Mouse (Mus musculus): ENCODE results near the gene Cfdp1. TPM values are rescaled to one million over a fixed set of nuclear protein-coding genes. Genes with fewer than 3 reads are reported as not detected.
A peak's percentile ranks its signal among the peaks of the same experiment; 100 is the strongest.

Cfdp1 gene
- polyA plus RNA-seq, 1 experiment from 2014 or later: 89.5 TPM

GRCm38 (mm10) chr8:111765096-111765495, 89.0 kb downstream of the Cfdp1 start:
- no peak overlapping the region for H3K9ac ChIP-seq (ENCODE audit: low read depth, low read length)
- WGBS: 96% methylated on average over 9 of the region's 9 CpGs
- no peak overlapping the region for H3K27ac ChIP-seq (ENCODE audit: low read depth, low read length)
- TF ChIP-seq CTCF (IDR thresholded peaks at IDR 0.05; ENCODE audit: low read depth): no peak
- H3K4me3 ChIP-seq (ENCODE audit: low read depth, low read length): no peak overlapping the region
- no peaks in the 10 kb centered on the region for H3K9me3 ChIP-seq (ENCODE audit: control insufficient read depth)
- H3K36me3 ChIP-seq (ENCODE audit: control insufficient read depth, insufficient read depth): peaks cover 25% of the 10 kb centered on the region
- H3K27me3 ChIP-seq (replicated peaks; ENCODE audit: control insufficient read depth, insufficient read depth, low read length): no peaks in the 10 kb centered on the region
- H3K4me1 ChIP-seq (replicated peaks; ENCODE audit: control insufficient read depth, insufficient read depth, low read length): no peaks in the 10 kb centered on the region
- no peak for ATAC-seq
- no peak overlapping the region for H3K4me2 ChIP-seq (replicated peaks; ENCODE audit: low read depth)

- Histone ChIP-seq H3K9ac (ENCODE audit: low read depth, low read length) (no peak overlapping the region), H3K27ac (ENCODE audit: low read depth, low read length) (no peak overlapping the region), H3K4me2 (replicated peaks; ENCODE audit: low read depth) (no peak overlapping the region), H3K9me3 (ENCODE audit: control insufficient read depth) (no peaks in the 10 kb centered on the region), H3K27me3 (replicated peaks; ENCODE audit: control insufficient read depth, insufficient read depth, low read length) (no peaks in the 10 kb centered on the region), H3K4me3 (ENCODE audit: low read depth, low read length) (no peak overlapping the region), H3K4me1 (replicated peaks; ENCODE audit: control insufficient read depth, insufficient read depth, low read length) (0 out of 2 replicates have a peak, but pooled peaks cover 4% of the 10 kb centered on the region), H3K36me3 (ENCODE audit: control insufficient read depth, insufficient read depth) (peaks cover 3% of the 10 kb centered on the region; the same call in 1 of the 2 replicates)
- TF ChIP-seq CTCF (IDR thresholded peaks at IDR 0.05; ENCODE audit: low read depth): no peak
- 82% methylated on average over 13 of the region's 13 CpGs for WGBS
- no peak for ATAC-seq
Measured at GRCm38 (mm10) chr8:111760708-111761107, 93.4 kb downstream of the Cfdp1 start.

- H3K9ac ChIP-seq (ENCODE audit: low read depth, low read length): no peak overlapping the region
- whole genome bisulfite sequencing: 56% methylated on average over 5 of the region's 5 CpGs
- no peak overlapping the region for H3K4me3 ChIP-seq (ENCODE audit: low read depth, low read length)
- no peak for TF ChIP-seq CTCF (IDR thresholded peaks at IDR 0.05; ENCODE audit: low read depth)
- no peaks in the 10 kb centered on the region for H3K9me3 ChIP-seq (ENCODE audit: control insufficient read depth)
- no peaks in the 10 kb centered on the region for H3K36me3 ChIP-seq (ENCODE audit: control insufficient read depth, insufficient read depth)
- H3K4me2 ChIP-seq (replicated peaks; ENCODE audit: low read depth): no peak overlapping the region
- no peaks in the 10 kb centered on the region for H3K27me3 ChIP-seq (replicated peaks; ENCODE audit: control insufficient read depth, insufficient read depth, low read length)
- peak; percentile 83 for ATAC-seq
- H3K27ac ChIP-seq (ENCODE audit: low read depth, low read length): no peak overlapping the region
- 0 out of 2 replicates have a peak, but pooled peaks cover 4% of the 10 kb centered on the region for H3K4me1 ChIP-seq (replicated peaks; ENCODE audit: control insufficient read depth, insufficient read depth, low read length)
Measured at GRCm38 (mm10) chr8:111758817-111759216, 95.3 kb downstream of the Cfdp1 start.

DNA sequence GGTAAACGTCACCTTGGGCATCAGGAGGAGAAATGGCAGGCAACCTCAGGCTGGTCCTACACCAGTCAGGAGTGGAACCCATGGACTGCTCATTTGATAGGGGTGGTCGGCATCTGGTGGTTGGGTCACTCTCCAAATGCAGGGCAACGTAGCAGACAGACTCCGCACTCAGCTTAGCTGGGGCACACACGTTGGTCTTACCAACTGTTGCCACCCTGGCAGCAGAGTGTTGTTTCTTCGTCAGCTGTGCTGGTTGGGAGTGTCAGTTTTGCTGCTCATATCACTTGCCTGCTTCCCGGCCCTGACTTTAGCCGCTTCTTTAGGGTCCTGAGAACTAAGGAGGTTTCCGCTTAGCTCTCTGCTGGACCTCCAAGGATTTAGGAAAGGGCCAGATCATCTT, 96.5 kb downstream of the Cfdp1 start:
- no peak for TF ChIP-seq CTCF (IDR thresholded peaks at IDR 0.05; ENCODE audit: low read depth)
- Histone ChIP-seq H3K4me1 (replicated peaks; ENCODE audit: control insufficient read depth, insufficient read depth, low read length) (0 out of 2 replicates have a peak, but pooled peaks cover 4% of the 10 kb centered on the region), H3K27ac (ENCODE audit: low read depth, low read length) (no peak overlapping the region), H3K9me3 (ENCODE audit: control insufficient read depth) (no peaks in the 10 kb centered on the region), H3K4me2 (replicated peaks; ENCODE audit: low read depth) (no peak overlapping the region), H3K27me3 (replicated peaks; ENCODE audit: control insufficient read depth, insufficient read depth, low read length) (no peaks in the 10 kb centered on the region), H3K9ac (ENCODE audit: low read depth, low read length) (no peak overlapping the region), H3K36me3 (ENCODE audit: control insufficient read depth, insufficient read depth) (no peaks in the 10 kb centered on the region), H3K4me3 (ENCODE audit: low read depth, low read length) (no peak overlapping the region)
- no peak for ATAC-seq
- WGBS: 94% methylated on average over 9 of the region's 9 CpGs

DNA sequence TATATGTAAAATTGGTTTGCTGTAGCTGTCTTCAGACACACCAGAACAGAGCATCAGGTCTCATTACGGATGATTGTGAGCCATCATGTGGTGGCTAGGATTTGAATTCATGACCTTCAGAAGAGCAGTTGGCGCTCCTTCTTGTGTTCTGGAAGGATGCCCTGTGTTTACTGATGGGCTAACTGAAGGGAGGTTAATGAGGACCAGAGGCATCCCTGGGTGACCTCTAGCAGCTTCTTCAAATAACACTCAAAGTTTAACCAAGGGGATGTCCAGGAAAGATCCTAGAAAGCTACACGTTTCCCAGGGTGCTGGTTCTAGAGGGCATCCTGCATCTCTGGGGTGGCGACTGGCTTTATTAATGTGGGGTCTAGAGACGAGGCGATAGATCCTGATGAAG, 99.4 kb downstream of the Cfdp1 start:
- H3K9ac ChIP-seq (ENCODE audit: low read depth, low read length): no peak overlapping the region
- H3K4me2 ChIP-seq (replicated peaks; ENCODE audit: low read depth): no peak overlapping the region
- no peak for TF ChIP-seq CTCF (IDR thresholded peaks at IDR 0.05; ENCODE audit: low read depth)
- no peak overlapping the region for H3K4me3 ChIP-seq (ENCODE audit: low read depth, low read length)
- no peaks in the 10 kb centered on the region for H3K27me3 ChIP-seq (replicated peaks; ENCODE audit: control insufficient read depth, insufficient read depth, low read length)
- no peak overlapping the region for H3K27ac ChIP-seq (ENCODE audit: low read depth, low read length)
- H3K36me3 ChIP-seq (ENCODE audit: control insufficient read depth, insufficient read depth): no peaks in the 10 kb centered on the region
- no peaks in the 10 kb centered on the region for H3K9me3 ChIP-seq (ENCODE audit: control insufficient read depth)
- 87% methylated on average over 6 of the region's 6 CpGs for WGBS
- ATAC-seq: no peak
- H3K4me1 ChIP-seq (replicated peaks; ENCODE audit: control insufficient read depth, insufficient read depth, low read length): 0 out of 2 replicates have a peak, but pooled peaks cover 4% of the 10 kb centered on the region

DNA sequence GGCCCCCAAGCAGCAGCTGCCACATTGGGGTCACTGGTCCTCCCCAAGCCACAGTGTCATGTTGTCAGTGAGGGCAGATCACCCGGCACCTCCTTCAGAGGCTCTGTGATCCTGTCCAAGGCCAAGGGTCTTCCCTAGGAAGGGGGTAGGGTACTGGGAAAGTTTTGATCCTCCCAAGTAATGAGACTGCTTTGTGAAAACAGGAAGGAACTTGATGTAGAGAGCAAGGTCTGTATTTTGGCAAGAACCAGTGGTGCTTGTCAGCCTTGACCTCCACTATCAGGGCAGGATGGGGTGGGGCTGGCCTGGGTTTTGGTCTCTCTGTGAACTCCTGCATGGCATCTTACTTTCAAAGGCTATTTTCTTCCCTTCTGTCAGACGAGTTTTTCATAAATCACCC, 100.0 kb downstream of the Cfdp1 start:
- Histone ChIP-seq H3K4me1 (replicated peaks; ENCODE audit: control insufficient read depth, insufficient read depth, low read length) (0 out of 2 replicates have a peak, but pooled peaks cover 4% of the 10 kb centered on the region), H3K4me3 (ENCODE audit: low read depth, low read length) (no peak overlapping the region), H3K9ac (ENCODE audit: low read depth, low read length) (no peak overlapping the region), H3K27ac (ENCODE audit: low read depth, low read length) (no peak overlapping the region), H3K27me3 (replicated peaks; ENCODE audit: control insufficient read depth, insufficient read depth, low read length) (no peaks in the 10 kb centered on the region), H3K9me3 (ENCODE audit: control insufficient read depth) (no peaks in the 10 kb centered on the region), H3K36me3 (ENCODE audit: control insufficient read depth, insufficient read depth) (no peaks in the 10 kb centered on the region), H3K4me2 (replicated peaks; ENCODE audit: low read depth) (no peak overlapping the region)
- WGBS: 42% methylated on average over 2 of the region's 2 CpGs
- no peak for ATAC-seq
- TF ChIP-seq CTCF (IDR thresholded peaks at IDR 0.05; ENCODE audit: low read depth): no peak

- no peak for ATAC-seq
- TF ChIP-seq CTCF (IDR thresholded peaks at IDR 0.05; ENCODE audit: low read depth): no peak
- Histone ChIP-seq H3K4me3 (ENCODE audit: low read depth, low read length) (no peak overlapping the region), H3K9ac (ENCODE audit: low read depth, low read length) (no peak overlapping the region), H3K9me3 (ENCODE audit: control insufficient read depth) (no peaks in the 10 kb centered on the region), H3K27ac (ENCODE audit: low read depth, low read length) (0 out of 2 replicates have a peak overlapping the region, but pooled peaks have one; percentile 76), H3K4me1 (replicated peaks; ENCODE audit: control insufficient read depth, insufficient read depth, low read length) (peaks cover 10% of the 10 kb centered on the region), H3K27me3 (replicated peaks; ENCODE audit: control insufficient read depth, insufficient read depth, low read length) (no peaks in the 10 kb centered on the region), H3K4me2 (replicated peaks; ENCODE audit: low read depth) (no peak overlapping the region), H3K36me3 (ENCODE audit: control insufficient read depth, insufficient read depth) (no peaks in the 10 kb centered on the region)
- WGBS: 59% methylated on average over 6 of the region's 6 CpGs
Measured at GRCm38 (mm10) chr8:111748766-111749165, 105.3 kb downstream of the Cfdp1 start.

Measured in intestine, postnatal 0 days (tissue).